Mouse (Mus musculus) adrenal gland, adult 18-20 months (tissue): ENCODE measurements around the gene Stk11ip. TPM values are rescaled to one million over a fixed set of nuclear protein-coding genes. Genes with fewer than 3 reads are reported as not detected.
A peak's percentile ranks its signal among the peaks of the same experiment; 100 is the strongest.

ENCODE experiments used
- DNase-seq, 2 experiments: peaks; one replicate each; pipeline ENCODE4 v3.0.0; 2021 to 2022; ENCODE audit warnings: low spot score in 2 of 2
- long read RNA-seq, 2 experiments: library from polyadenylated mRNA; stranded (forward); transcript quantifications; one replicate each; pipeline ENCODE4 v2.0.0; 2021
- total RNA-seq, 2 experiments: library from RNA; stranded (reverse); gene quantifications; 1 replicate in 1 of 2; 2 replicates in 1 of 2; pipeline ENCODE4 v1.2.3; 2021

Stk11ip gene
- total RNA-seq = 10 to 100 TPM; 12.6 to 19.5 TPM
- long read RNA-seq, experiment 1, full-length matches to known transcripts = 1 of 3 reads
- long read RNA-seq, experiment 1, partial matches to known transcripts = 2 of 3 reads
- long read RNA-seq, experiment 1, other reads (novel, unspliced or antisense) = 0 of 3 reads
- long read RNA-seq, experiment 2, full-length matches to known transcripts = 2 of 13 reads
- long read RNA-seq, experiment 2, partial matches to known transcripts = 7 of 13 reads
- long read RNA-seq, experiment 2, other reads (novel, unspliced or antisense) = 4 of 13 reads

DNA sequence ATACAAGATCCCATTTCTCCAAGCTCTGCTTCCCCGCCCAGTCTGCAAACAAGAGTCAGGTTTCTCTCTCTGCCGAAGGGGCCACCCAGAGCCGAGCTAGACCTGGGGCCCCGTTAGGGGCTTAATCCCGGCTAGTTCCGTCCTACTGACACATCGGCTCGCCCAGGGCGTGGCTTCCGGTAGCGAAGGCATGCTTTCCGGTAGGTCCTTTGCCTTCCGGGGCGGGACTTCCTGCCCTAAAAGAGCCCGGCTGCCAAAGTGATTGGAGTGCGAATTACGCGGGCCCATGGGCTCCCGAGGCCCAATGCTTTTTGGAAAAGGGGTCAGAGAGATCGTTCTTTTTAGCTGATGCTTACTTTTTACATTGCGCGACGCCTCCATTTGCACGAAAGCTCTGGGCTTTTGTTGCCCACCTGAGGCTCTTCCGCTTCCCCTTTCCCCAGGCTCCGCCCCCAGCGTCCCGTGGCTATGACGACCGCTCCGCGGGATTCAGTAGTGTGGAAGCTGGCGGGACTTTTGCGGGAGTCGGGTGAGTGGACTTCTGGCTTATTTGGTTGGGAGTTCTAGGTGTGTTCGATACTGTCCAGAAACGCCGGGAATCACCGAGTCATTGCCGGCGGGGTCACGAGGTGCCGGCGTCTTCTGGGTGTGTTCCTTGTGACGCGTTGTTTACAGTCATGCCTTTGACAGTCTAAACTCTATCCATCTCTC, at the start of gene Stk11ip:
Gene Stk11ip (plus strand): TSS at position 209 of the 711 bp plus-strand sequence.
- peak; percentile 88 to 89 for DNase-seq

DNA sequence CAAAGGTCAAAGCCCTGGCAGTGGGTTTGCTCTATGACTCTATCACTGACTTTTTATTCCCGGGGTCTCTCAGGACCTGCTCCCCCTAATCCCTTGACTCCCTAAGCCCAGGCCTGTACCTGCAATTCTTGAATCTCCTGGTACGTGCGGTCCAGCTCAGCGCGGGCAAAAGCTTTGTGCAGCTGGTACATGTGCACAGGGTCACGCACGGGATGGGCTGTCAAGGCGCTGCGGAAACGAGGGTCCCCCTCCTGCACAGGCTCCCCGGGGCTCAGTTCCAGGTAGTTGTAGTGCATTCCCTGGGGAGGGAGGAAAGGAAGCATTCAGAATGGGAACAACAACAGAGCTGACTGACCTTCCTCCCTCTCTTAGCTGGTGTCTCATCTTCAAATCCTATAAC, 44.9 kb upstream of the Stk11ip start:
- no peak for DNase-seq

DNA sequence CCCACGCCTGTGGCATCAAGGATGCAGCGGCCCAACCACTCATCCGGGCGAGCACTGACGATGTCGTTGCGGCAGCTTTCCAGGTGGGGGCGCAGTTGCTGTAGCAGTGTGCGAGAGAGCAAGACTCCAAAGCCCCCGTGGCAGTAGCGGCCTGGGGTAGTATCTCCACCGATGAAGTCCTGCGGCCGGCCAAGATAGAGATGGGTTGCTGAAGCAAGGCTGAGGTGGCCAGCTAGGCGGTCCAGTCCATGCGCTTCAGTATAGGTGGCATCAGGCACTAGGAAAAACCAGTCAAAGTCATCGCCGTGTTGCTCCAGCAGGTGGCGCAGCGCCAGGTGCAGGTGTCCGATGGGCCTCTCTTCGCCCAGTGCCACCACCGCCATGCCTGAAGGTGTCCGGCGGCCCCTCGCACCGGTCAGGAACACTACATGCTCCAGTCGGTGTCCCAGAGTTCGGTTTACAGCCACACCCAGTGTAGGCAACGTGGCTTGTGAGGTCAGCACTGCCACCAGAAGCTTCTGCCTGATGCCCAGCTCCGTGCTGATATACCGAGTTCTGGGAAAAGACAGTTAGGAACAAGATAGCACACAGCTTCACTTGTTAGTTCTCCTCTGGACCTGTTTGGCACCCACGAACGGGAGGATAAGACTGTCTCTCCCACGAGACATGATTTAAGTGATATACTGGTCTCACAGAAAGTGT, 43.9 kb upstream of the Stk11ip start:
- DNase-seq = peak; percentile 80 to 84

DNA sequence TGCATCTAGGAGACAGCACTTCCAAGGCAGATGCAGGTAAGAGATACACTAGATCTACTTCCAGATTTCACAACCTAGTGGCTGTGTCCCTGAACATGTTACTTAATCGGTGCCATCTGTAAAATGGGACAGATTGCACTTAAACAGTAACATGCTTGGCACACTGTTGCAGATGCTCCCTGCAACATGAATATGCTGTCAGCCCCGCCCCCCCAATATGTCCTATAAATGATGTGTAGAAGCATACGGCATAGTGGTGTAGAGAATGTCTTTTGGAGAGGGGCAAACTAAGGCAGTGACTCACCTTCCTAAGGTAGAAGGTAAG, 43.4 kb upstream of the Stk11ip start:
- DNase-seq = no peak

DNA sequence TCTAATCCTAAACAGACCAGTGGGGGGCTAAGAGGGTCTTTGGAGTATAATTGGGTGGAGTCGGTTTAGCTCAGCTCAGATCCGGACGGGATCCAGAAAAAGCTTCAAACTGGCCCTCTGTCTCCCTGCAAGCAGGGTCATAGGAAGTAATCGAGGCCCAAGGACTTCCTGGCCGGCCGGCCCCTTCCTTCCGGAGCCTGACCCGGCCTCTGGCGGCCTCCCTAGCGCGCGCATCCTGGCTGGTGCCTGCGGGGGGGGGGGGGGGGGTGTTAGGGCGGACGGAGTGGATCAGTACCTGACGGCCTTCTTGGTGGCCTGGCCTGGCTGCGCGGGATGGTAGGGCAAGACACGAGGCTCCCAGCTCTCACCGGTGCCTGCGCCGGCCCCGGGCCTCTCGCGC, 42.8 kb upstream of the Stk11ip start:
- DNase-seq = peak; percentile 36 to 48

DNA sequence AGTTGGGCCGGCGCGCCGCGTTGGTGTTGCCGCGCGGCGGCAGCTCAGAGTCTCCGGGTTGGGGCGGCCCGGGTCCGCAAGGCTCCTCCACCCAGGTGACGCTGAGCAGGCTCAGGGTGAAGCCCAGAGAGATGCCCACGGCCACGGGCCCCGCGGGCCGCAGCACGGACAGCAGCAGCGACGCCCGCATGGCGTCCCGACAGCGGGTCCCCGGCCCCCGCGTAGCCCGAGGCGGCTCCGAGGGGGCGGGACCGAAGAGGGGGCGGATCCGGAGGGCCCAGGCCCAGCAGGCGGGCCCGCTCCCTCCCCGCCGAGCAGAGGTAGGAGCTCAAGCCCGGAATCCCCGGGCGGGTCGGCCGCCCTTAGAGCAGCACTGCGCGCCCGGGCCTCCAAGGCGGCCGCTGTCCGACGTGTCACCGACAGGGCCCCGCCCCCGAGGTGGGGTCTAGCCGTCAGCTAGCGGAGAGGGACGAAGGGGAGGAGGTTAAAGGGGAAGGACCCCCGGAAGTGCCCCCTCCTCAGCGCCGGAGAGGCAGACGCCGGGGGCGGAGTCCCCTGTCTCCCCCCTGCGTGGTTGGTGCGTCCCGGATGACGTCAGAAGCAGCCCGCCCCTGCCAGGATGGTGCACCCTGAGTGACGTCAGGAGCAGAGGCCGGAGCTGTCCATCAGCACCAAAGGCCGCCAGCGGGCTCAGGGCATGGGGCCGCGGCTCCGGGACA, 42.3 kb upstream of the Stk11ip start, which contains the start of the genes Chpf and Tmem198:
Gene Chpf (minus strand): TSS at position 392 of the 719 bp plus-strand sequence.
Gene Tmem198 (plus strand): TSS at position 617 of the 719 bp plus-strand sequence.
- DNase-seq = peak; percentile 93 to 98

DNA sequence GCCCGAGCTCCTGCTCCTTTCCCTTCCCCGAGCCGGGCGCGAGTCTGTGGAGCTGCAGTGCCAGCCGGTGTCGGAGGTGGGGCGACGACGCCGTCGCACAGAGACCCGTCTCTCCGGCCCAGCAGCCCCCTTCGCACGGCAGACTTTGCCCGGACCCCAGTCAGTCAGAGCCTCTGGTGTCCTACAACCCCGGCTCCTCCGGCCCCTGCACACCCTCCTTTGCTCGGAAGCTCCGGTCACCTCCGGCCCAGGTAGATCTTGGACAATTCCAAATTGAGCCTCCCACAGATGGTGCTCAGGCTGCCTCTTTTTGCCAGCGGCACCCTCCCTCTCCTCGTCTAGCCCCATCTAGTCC, 41.7 kb upstream of the Stk11ip start:
- no peak for DNase-seq

DNA sequence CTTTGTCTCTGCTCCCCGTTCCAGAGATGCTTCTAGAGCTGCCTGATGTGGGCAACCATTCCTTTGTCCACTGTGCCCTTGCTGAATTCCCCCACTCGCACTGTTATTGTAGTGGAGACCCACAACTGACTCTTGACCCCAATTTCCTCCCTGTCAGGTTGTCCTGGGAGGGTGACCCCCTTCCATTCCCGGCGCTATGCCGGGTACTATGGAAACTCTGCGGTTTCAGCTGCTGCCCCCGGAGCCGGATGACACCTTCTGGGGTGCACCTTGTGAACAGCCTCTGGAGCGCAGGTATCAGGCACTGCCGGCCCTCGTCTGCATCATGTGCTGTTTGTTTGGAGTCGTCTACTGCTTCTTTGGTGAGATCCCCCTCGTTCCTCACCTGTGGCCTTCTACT, 41.3 kb upstream of the Stk11ip start:
- DNase-seq = no peak

DNA sequence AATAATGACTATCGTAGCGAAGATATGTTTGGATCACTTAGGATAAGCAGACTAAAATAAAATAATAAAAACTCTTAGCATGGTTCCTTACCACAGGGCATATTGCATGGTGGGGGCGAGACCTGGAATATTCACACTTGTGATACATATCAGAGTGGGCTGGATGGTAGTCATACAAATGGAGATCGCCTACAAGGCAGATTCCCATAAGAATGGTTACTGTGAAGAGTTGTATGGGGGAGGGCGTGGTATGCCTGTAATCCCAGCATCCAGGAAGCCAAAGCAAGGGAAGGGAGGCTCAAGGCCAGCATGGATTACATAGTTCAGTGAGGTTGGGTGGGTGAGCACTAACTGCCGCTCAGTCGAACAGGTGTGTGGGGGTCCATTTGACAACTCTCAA, 40.6 kb upstream of the Stk11ip start:
- no peak for DNase-seq

DNA sequence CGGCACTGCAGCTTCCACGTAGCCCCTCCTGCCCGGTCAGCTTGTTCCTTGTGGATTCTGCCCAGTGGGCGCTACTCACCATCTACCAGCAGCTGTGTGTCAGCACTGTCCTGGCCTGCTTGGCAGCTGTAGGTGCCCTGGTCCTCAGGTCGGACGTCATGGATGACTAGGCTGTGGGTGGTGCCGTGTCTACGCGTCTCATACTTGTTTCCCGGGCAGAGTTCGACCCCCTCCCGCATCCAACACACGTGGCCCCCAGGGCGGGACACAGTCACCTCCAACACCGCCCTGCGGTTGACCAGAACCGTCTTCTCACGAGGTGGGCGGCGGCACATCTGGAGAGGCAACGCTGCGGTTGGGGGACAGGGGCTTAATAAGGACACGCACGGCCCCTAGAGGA, 34.8 kb upstream of the Stk11ip start:
- no peak for DNase-seq

DNA sequence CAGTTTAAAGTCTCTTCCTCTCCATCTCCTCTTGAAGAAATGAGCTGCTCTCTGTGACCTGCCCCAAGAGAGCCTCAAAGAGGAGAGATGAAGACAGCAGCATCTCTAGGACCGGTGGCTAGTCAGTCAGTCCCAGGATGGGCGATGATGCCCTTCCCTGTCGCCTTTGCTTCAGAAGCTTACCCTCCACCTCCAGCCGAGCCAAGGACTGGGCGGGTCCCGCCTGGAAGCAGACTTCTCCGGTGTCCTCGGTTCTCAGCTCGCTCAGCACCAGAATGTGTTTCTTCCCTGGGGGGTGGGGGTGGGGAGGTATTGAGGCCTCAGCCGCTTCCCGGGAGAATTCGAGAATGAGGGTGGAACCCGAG, 34.3 kb upstream of the Stk11ip start:
- no peak for DNase-seq

DNA sequence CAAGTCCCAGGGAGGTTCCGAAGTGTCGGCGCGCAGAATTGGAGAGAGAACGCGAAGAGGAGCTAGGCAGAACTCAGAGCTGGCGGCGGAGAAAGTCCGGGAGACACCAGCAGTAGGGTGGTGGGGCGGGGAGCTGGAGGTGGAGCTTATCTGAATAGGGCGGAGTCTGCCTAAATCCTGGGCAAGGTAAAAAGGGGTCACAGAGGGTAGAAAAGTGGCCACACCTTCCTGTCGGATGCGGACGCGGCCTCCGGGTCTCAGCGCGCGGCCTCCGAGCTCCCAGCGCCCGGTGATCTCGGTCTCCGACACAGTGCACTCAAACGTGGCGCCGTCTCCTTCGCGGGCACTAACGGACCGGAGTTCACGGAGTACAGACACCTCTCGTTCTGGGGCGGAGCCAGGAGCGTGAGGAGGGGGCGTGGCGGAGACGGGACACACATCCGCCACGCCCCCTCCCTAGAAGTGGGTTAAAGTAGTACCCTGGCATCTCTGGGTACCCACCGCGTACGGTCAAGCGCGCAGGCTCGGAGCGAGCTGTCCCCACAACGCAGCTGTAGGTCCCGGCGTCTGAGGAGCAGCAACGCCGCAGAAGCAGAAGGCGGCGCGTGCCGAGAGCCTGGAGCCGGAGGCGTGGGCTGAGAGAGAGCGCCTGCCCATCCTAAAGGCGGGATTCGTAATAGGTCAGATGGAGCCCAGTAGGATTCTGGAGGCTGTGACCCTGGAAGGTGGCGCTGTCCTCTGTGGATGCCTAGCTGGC, 33.7 kb upstream of the Stk11ip start:
- DNase-seq = peak; percentile 73 to 87

DNA sequence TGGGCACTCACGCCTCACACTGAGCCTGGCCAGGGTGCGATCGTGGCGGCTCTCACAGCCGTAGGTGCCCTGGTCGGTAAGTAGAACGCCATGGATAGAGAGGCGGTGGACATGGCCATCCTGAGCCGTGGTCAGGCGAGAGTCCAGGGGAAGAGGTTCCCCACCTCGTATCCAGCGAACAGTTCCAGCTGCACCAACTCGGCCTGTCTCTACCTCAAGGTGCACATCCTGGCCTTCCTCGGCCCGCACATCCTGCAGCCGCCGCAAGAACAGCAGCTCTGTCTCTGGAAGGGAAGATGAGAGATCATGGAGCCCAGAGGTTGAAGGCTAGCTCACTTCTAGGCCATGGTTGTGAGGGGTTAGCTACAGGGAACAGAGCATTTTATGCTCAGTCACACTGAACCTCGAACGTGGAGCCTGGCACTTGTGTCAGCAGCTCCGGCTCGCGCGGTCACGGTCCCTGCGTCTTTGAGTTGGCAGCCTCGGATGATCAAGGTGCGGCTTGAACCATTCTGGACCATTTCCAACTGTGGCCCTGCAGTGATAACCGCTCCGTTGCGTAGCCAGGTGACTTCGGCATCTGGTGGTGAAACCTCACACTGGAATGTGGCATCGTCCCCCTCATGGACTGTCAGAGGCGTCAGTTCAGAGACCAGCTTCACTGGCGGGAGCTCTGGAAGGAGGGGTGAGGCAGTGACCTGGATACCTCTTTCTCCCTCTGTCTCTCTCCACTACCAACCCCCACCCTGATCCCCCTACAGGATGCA, 30.4 kb upstream of the Stk11ip start:
- no peak for DNase-seq

DNA sequence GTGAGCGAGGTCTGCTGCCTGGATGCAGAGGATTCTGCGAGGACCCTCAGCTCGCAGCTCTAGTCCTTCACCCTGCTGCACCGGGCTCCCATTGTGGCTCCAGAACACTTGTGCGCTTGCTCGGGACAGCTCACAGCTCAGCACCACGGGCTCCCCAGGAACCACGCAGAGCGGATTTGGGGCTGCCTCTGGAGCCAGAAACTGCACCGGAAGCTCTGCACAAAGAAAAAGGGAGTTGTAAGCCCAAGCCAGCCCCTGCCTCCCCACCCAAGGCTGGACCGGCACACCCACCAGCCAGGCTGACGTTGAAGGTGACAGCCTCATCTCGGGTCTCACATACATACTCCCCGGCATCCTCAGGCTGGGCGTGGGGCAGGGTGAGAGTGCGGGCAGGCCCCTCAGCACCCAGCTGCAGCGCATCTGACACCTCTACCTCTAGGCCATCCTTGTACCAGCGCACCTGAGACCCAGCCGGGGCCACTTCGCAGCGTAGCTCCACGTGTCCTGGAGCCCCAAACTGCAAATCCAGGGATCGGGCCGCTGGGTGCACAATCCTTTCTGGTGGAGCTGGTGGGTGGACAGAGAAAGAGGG, 28.7 kb upstream of the Stk11ip start:
- no peak for DNase-seq

DNA sequence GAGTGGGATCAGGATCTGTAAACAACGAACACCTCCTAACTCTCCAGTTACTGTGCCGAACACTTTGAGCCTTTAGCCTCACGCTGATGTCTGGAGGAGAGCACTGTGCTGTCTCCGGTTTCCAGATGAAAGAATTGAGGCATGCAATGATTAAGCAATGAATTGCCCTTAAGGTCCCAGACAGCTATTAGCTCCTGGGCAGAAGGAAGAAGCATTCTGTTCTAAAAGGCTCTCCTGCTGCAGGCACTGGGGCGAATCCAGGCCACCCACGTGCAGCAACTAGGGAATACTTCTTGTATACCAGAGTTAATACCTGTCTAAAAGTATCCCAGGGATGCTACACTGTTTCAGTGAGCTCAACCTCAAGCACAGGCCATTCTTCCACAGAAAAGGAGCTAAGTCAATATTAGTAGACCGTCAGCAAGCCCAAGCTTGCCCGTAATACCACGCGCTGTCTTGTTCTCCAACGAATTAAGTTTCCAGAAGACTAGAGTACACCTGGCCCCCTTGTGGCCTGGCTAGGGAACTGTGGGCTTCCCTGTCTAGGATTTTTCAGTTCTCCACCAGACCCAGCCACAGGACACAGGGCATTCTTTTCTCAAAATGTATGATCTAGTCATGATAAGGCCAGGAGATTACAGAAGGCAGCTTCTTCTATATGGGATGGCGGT, 26.3 kb upstream of the Stk11ip start:
- no peak for DNase-seq

DNA sequence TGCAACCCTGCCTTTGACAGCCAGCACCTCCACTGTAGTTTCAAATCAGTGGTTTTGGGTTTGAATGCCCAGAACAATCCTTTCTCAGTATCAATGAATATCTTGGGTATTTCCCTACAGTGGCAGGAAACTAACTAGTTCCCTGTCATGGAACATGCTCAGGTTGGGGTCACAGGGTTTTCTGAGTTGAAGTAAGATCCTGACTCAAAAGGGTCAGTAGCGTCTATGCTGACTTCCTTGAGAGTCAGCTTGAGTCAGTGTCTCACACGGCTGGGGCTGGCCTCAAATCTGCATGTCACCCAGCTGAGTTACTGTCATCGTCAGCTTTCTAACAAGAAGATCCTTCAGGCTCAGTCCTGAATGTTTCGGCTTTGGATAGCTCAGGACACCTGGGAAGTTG, 22.4 kb upstream of the Stk11ip start:
- no peak for DNase-seq

DNA sequence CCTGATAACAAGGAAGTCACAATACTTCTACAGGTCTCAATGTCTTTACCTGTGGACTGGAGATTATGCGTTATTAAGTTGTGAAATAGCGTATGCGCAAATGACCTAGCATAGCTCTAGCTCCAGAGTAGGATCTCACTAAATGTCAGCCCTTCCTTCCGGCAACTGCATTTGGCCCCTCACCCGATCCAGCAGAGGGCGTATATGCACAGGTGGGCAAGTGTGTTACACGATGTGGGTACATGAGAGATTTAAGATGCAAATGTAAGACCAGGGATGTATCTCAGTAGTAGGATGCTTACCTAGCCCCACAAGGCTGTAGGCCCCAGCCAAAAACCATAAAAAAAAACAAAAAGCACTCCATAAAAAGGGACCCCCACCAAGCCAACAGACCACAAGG, 21.9 kb upstream of the Stk11ip start:
- DNase-seq = no peak

DNA sequence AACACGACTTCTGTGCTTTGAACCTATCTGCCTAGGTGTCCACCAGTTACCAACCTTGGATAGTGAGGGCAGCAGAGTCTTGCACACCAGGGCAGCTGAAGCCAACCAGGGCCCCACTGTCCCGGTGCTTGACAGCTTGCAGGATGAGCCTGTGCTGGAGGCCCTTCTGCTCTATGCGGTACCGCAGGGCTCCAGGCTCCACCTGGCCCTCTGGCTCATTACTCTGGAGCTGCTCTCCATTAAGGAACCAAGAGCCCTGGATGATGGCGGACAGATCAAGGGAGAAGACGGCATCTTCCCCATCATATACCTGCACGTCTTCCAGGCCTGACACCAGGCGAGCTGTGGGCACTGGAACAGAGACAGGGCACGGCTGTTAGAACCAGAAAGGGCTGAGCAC, 19.4 kb upstream of the Stk11ip start:
- no peak for DNase-seq

DNA sequence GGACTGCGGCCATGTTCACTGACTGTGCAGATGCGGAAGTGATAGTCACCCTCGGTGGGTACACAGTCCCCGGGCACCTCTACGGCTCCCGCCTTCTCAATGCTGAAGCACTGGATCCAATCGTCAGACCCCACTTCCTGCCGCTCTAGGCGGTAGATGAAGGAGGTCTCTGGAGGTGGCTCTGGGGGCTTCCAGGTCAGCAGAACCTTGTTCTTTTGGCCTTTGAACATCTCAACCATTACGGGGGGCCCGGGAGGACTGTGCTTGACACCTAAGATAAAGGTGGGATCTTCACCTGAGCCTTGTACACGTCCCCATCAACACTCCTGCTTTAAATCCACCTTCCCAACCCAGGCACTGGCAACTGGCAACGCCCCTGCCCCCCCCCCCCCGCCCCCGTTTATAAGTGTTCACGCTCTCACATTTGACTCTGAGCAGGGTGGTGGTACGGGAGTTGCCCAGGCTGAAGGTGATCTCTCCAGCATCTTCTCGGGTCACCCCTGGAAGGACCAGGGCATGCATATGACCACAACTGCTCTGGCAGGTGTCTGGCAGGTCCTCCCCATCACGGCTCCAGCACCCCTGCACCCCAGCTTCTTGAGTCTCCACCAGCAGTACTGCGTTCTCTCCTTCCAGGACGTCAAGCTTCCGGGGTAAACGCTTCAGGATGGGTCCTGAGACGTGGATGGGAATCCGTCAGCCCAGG, 18.2 kb upstream of the Stk11ip start:
- no peak for DNase-seq
